Mouse (Mus musculus): Measurements from ENCODE around the gene Pde4b.
"Not testable (repeated sequence)": the region's sequence is repeated elsewhere in the genome, so short reads cannot be mapped to it uniquely, and the experiment has no call there.

Gene Pde4b

GRCm38 (mm10) chr4:102087091-102087565 is at the start of gene Pde4b:
TSS of gene Pde4b (plus strand) at chr4:102087543.
- DNase-seq, result no peak

- no peak for DNase-seq
These were observed 47.2 kb upstream of the Pde4b start for GRCm38 (mm10) chr4:102040190-102040589.

- peak; percentile 30 for DNase-seq
These were observed 41.9 kb upstream of the Pde4b start for GRCm38 (mm10) chr4:102045183-102046140.

- not testable (repeated sequence) for DNase-seq
These were observed 38.0 kb upstream of the Pde4b start for GRCm38 (mm10) chr4:102049368-102049767.

- no peak for DNase-seq
These were observed 26.0 kb upstream of the Pde4b start for GRCm38 (mm10) chr4:102061322-102061721.

- DNase-seq, result no peak
These were observed 18.0 kb upstream of the Pde4b start for GRCm38 (mm10) chr4:102069314-102069713.

GRCm38 (mm10) chr4:102086336-102086735 is 1.0 kb upstream of the Pde4b start:
- no peak for DNase-seq

- peak; percentile 9 for DNase-seq
These were observed 357 bp downstream of the Pde4b start for GRCm38 (mm10) chr4:102087566-102088234.

- no peak for DNase-seq
These were observed 1.0 kb downstream of the Pde4b start for GRCm38 (mm10) chr4:102088235-102088867.

- no peak for DNase-seq
These were observed 8.5 kb downstream of the Pde4b start for GRCm38 (mm10) chr4:102095851-102096250.

- no peak for DNase-seq
These were observed 14.9 kb downstream of the Pde4b start for GRCm38 (mm10) chr4:102102241-102102640.

GRCm38 (mm10) chr4:102104534-102105014 is 17.2 kb downstream of the Pde4b start:
- DNase-seq, result peak; percentile 8

GRCm38 (mm10) chr4:102106771-102107170 is 19.4 kb downstream of the Pde4b start:
- DNase-seq, result no peak

GRCm38 (mm10) chr4:102119454-102119853 is 32.1 kb downstream of the Pde4b start:
- no peak for DNase-seq

GRCm38 (mm10) chr4:102136366-102136849 is 49.1 kb downstream of the Pde4b start:
- DNase-seq, result no peak

GRCm38 (mm10) chr4:102138346-102138745 is 51.0 kb downstream of the Pde4b start:
- no peak for DNase-seq

- no peak for DNase-seq
These were observed 53.9 kb downstream of the Pde4b start for GRCm38 (mm10) chr4:102141241-102141640.

GRCm38 (mm10) chr4:102148766-102149165 is 61.4 kb downstream of the Pde4b start:
- no peak for DNase-seq

GRCm38 (mm10) chr4:102159178-102159577 is 71.8 kb downstream of the Pde4b start:
- no peak for DNase-seq

- DNase-seq, result no peak
These were observed 84.3 kb downstream of the Pde4b start for GRCm38 (mm10) chr4:102171636-102172035.

GRCm38 (mm10) chr4:102172711-102173213 is 85.4 kb downstream of the Pde4b start:
- no peak for DNase-seq

GRCm38 (mm10) chr4:102175985-102176384 is 88.6 kb downstream of the Pde4b start:
- no peak for DNase-seq

- no peak for DNase-seq
These were observed 89.9 kb downstream of the Pde4b start for GRCm38 (mm10) chr4:102177258-102177657.

Measured in kidney, adult 18-20 months (tissue).